Mouse (Mus musculus): ENCODE data around the gene Usp35.

The Usp35 gene

DNA sequence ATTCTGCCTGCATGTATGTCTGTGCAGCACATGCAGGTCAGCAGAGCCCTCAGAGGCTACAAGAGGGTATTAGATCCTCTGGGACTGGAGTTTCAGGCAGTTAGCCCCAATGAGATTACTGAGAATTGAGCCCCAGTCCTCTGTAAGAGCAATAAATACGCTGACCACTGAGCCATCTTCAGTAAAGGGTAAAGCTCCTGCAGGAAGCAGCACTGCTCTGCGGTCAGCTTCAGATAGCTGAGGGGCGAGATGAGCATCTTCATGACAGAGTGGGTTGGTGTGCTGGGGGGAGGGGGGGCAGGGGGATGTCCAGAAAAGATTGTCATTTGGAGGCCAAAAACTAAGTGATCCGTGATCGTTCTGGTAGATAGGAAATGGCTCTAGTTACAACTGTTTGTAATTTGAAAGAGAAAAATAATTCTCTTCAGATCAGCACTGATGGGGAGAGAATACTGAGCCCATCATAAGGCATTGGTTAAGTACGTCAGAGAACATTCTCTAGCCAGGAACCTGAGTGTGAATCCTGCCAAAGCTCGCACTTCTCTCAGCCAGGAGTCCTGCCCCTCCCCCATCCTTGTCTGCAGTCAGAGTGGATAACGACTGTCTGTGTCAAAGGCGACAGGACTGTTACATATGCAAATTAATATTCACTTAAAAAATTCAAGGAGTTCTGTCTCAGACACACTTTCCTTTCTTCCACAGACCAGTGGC is 14.4 kb upstream of the Usp35 start:
- DNase-seq (ENCODE audit: low read depth, low spot score): no peak

DNA sequence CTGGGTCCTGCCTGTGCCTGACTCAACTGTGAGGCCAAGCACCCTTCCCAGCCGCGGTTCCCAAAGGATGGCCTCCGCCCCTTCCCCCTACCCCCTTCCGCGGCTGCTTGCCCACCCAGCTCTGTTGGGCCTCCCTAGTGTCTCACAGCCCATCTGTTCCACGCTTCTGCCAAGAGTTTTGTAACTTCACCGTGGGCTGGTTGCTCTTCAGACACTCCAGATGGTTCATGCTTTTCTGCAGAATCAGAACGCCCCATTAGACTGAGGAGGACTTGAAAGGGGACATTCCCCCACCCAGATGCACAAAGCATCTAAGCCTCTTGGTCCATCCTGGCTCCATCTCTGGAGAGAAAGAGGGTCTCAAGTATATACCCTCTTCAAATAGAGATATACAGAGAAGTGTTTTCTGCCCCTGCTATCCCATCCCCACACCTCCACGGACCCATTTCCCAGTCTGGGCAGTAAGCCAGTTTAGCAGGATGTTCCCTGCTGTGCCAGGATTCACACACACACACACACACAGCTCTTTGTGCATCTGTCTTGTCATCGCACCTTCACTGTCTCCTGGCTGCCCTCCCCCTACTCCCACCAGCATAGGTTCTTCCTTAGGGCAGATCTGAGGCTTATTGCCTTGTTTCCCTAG is 13.5 kb upstream of the Usp35 start:
- peak; percentile 69 for DNase-seq (ENCODE audit: low read depth, low spot score)

- DNase-seq (ENCODE audit: low read depth, low spot score): no peak
Observed at GRCm38 (mm10) chr7:97344655-97345054, 12.8 kb upstream of the Usp35 start.

DNA sequence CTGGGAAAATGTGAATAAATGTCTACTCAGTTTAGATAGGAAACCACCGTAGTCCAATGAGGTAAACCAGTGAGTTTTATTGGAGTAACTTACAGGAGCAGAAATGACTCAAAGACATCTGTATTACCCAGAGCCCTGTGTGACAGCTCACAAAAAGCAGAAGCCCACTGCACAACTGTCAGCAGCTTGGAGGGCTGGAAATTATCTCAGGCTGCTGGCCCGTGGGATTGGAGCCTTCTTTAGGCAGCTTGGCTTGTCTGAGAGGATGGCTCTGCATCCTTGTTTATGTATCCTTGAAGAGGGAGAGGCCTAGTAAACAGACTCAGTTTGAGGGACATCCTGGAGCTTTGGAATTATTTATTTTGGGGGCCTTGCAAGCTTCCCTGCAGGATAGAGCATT is 11.1 kb upstream of the Usp35 start:
- no peak for DNase-seq (ENCODE audit: low read depth, low spot score)

DNA sequence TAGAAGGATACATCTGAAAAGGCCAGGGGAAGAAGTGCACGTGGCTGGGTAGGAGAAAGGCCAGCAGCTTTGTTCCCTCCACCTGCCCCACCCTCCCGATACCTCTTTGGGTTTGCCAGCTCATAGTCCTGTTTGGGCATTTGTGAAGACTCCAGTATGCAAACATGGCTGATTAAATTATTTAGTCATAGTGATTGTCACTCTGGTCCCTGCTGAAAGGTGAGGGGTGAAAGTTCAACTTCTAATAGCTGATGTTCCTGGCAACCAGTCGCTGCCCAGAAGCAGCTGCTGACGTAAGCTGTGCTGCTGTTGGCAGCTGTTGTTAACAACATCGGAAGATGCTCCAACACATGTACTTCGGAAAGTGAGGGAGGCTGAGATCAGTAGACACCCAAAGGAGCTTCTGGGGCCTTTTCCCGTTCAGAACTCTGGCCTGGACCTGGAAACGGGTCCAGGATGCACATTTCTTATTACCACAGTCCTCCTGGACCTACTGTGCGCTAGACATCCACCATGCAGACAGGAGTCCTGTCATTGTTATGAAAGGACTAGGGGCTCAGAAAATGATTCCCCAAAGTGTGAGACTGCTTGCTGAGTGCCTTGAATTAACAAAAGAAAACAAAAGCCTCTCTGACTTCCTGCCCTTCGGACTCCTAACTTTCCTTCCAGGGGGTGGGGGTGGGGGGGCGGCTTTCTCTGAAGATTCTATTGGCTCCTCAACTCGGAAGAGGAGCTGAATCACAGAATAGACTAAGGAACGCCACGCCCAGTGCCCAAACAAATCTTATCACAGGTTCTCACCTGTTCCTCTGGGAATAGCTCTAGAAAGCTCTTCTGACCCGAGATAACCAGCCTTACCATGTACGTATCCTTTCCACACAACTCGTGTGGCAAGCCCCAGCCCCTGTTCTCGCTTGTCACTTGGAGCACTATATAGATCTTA is 9.4 kb upstream of the Usp35 start:
- DNase-seq (ENCODE audit: low read depth, low spot score): no peak

GRCm38 (mm10) chr7:97339623-97340022 is 7.8 kb upstream of the Usp35 start:
- DNase-seq (ENCODE audit: low read depth, low spot score): no peak

DNA sequence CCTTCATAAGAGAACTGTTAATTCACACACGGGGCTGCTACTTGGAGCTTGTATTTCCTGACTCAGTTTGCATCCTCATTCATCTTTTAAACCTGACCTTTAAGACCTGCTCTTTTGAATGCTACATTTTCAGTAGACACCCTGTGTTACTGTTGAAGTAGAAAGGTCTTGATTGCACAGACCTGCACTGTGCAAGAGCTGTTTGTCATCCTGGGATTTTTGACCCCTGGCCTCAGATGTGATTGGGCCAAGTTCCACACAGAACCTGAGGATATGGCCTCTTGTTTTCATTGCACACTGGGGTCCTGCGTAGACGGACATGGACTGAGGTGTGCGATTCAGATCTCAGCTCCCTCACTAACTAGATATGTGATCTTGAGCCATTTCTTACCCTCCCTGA is 6.8 kb upstream of the Usp35 start:
- no peak for DNase-seq (ENCODE audit: low read depth, low spot score)

DNA sequence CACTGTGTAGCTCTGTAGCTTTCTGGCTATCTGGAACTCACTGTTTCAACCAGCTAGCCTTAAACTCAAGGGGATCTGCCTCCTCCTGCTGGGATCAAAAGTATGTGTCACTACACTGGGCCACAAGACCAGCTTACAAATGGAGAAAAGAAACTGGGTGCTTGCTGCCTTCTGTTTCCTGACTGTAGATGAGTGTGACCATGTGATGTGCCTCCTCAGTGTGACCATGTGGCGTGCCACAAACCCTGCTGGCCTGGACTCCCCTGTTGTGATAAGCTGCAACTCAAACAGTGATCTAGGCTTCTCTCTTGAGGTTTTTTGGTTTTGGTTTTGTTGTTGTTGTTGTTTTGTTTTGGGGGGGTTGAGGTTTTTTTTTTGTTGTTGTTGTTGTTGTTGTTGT is 4.9 kb upstream of the Usp35 start:
- DNase-seq (ENCODE audit: low read depth, low spot score): no peak

DNA sequence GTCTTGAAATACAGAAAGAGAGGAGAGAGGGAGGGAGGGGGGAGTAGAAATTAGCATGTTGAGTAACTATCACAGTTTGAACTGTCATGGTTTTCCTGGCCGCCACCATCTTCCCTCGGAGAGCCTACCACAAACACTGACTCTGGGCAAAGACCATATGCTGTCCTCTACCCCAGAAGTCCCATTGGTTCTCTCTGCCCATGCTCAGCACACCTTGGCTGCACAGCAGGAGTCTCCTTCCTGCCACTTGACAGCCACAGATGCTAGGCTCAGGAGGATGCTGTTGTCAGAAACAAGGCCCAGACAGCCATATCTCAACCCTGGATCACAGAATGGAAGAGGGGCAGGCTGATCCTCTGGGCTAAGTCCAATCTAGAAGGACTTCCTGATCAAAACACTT is 2.6 kb upstream of the Usp35 start:
- no peak for DNase-seq (ENCODE audit: low read depth, low spot score)

DNA sequence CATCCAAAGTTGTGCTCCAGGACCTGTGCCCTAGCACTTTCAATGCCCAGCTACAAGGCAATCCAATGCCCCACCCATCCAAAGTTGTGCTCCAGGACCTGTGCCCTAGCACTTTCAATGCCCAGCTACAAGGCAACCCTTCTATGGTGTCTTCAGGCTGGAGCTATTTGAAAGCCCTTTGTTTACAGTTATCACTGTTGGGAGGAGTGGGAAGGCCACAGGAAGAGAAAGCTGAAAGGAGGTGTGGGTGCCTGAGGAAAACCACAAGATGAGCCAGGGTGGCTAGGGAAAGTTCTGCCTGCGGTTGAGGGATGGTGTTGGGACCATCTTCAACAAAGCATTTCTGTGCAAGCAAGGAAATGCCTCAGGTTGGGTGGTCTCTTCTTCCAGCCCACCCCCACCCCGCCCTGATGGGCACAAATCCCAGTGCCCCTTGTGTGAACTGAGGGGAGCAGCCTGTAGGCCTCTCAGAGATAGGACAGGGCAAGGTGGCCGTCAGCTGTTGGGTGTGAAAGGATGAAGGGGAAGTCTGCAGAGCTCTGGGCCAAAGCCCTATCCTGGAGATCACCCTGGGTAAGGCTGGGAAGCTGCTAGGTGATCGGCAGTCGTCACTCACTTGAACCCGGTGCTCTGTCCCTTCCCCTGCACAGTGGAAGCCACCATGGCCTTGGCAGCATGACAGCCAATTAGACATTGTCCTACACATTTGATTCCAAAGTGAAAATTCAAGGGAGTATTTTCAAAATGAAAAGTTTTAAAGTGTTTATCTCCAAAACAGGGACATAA is 1.5 kb upstream of the Usp35 start:
- no peak for DNase-seq (ENCODE audit: low read depth, low spot score)

DNA sequence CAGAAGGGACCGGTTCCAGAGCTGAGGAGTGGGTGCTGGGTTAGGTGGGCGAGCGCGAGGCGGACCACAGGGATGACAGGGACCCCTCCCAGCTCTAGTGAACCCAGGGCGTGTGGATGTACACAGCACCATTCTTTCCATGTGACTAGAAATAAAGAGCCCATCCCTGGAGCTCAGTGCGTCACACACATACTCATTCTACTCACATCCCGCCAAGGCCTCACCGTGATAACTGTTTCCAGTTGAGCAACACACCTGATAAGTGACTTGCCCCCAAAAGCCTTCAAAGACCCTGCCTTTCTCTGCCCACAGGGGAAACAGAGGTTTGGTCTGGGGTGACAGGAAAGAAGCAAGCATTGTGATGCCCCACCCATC is 834 bp upstream of the Usp35 start:
- DNase-seq (ENCODE audit: low read depth, low spot score): no peak

GRCm38 (mm10) chr7:97330931-97331645 is 732 bp downstream of the Usp35 start:
- DNase-seq (ENCODE audit: low read depth, low spot score): no peak

DNA sequence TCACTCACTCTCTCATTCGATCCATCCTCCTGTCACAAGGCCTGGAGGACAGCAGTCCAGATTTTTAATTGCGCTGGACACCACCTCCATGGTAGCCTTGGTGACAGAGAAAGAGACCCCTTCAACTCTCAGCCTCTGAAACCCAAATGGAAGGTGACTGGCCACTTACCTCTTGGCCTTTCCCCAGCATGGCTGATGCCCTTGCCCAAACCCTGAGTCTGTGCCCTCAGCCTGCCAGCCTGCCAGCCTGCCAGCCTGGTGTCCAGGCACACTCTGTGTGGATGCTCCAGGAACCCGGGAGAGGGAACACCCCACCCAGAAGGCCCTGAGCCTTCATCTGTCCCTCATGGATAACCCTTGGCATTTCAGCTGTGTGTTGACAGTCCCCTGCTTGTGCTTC is 2.1 kb downstream of the Usp35 start:
- DNase-seq (ENCODE audit: low read depth, low spot score): no peak

DNA sequence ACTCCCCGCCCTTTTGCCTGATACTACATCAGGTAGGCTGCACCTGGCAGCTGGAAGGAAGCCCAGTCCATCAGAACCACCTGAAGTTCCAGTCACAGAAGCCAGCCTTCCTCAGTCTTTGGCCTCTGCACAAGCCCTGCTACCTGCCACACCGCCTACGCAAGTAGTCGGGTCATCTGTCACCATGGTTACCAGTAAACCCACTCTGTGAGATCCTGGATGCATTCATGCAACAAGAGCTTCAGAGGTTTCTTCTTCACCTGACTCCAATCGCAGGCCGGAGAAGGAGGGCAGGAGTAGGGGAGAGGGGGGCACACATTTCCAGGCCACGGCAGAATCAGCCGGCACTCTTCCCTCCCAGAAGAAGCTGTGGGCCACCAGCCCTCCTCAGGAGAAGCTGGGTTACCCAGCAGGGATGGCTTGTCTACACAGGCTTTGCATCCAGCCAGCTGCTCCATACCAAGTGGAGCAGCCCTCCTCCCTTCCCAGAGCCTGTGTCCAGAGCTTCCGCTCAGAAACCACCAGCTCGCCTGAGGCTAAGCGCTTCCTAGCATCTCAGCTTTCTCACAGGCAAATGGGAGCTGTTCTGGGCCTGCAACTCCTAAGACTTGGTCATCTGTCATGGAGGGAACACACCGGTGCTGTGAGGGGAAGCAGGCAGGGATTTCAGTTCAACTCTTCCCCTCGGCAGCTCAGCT is 2.8 kb downstream of the Usp35 start:
- no peak for DNase-seq (ENCODE audit: low read depth, low spot score)

- DNase-seq (ENCODE audit: low read depth, low spot score): no peak
Observed at GRCm38 (mm10) chr7:97327376-97327775, 4.4 kb downstream of the Usp35 start.

- no peak for DNase-seq (ENCODE audit: low read depth, low spot score)
Observed at GRCm38 (mm10) chr7:97325156-97325985, 6.4 kb downstream of the Usp35 start.

- no peak for DNase-seq (ENCODE audit: low read depth, low spot score)
Observed at GRCm38 (mm10) chr7:97324342-97324741, 7.5 kb downstream of the Usp35 start.

GRCm38 (mm10) chr7:97317706-97318105 is 14.1 kb downstream of the Usp35 start:
- no peak for DNase-seq (ENCODE audit: low read depth, low spot score)

DNA sequence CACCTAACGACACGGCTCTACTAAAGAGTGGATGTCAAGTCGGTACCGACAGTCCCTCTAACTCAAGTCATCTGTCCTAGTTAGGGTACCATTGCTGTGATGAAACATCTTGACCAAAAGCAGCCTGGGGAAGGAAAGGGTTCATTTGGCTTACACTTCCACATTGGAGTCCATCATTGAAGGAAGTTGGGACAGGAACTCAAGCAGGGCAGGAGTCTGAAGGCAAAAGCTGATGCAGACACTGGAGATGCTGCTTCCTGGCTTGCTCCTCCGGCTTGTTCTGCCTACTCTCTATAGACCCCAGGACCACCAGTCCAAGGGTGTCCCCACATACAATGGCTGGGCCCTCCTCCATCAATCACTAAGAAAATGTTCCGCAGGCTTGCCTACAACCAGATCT is 16.2 kb downstream of the Usp35 start:
- DNase-seq (ENCODE audit: low read depth, low spot score): no peak

GRCm38 (mm10) chr7:97314646-97315045 is 17.2 kb downstream of the Usp35 start:
- DNase-seq (ENCODE audit: low read depth, low spot score): no peak

All from brain, embryonic 18.5 days (tissue).